Mouse (Mus musculus) megakaryocyte, embryonic 14.5 days (primary cell): ENCODE data around the gene Dnttip1.
A peak's percentile ranks its signal among the peaks of the same experiment; 100 is the strongest.

Experiments used
- FLI1 ChIP-seq: IDR thresholded peaks from 2 replicates; pipeline ENCODE4 v1.6.1; 2012; ENCODE audit warnings: low read length, inconsistent platforms, mixed read lengths
- GATA1 ChIP-seq: IDR thresholded peaks from 3 replicates; pipeline ENCODE4 v1.6.1; 2012; ENCODE audit warnings: mixed read lengths, low read length, inconsistent platforms, borderline replicate concordance

DNA sequence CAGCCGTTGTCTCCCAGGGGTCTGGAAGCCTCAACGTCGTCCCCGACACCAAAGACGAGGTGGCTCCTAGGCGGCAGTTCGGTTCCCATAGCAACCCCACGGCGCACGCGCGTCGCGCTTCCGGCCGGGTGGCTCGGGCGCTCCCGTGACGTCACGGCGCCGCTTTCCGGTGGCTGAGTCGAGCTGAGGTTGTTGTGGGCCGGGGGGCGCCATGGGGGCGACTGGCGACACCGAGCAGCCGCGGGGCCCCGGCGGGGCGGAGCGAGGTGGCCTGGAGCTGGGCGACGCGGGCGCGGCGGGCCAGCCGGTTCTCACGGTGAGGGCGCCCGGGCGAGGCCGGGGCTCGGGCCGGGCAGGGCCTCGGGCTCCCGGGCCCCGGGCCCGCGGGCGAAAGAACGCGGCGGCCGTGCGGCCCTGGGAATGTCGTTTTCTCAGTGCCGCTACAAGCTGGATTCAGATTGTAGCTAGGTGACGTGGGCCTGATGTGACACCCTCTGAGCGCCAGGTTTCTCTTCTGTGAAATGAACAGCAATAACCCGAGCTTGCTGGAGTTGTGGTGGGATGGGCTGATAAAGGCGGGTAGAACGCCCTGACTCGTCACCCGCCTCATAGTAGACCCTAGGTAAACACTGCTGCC, at the start of gene Dnttip1, which contains the start of gene Wfdc3:
- peak; percentile 38; the same call in 1 of the 2 replicates for TF ChIP-seq FLI1
- TF ChIP-seq GATA1 = no peak
